Comparison of ENCODE assay signal across 23 mouse cellular contexts in the genomic region with DNA sequence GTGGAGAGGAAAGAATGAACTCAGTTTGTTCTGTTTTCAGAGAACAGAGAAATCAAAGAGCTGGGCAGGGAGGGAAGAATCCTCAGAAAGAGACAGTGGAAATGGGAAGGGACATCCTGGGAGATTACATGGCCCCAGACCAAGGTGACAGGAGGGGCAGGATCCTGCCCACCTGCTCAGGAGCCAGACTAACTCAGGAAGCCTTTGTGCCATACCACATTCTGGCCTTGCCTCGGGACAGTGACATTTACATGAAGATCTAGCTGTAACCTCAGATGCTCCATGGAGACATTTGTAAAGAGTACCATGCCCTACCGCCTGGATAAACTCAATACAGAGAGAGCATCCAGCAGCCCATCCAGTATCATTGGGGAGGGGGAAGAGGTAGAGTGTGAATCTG.
DNase-seq lines count a peak whose midpoint lies in the region; ATAC-seq and TF ChIP-seq lines count a peak whose summit lies in the region.
"Had no signal": no experiment of that assay in that cellular context is flagged by ENCODE, and none has a peak within 500 bp of the region (broad histone marks: within the 10 kb centered on the region; RNA-seq: fewer than 3 reads in every experiment).

No protein-coding gene starts in this region.

- peaks cover 2% of the 10 kb centered on the region; the same call in 1 of the 2 replicates for H3K36me3 ChIP-seq in testis, adult 2 months (ENCODE audit: control insufficient read depth, insufficient read depth, low read length)
- H3K36me3 ChIP-seq in forebrain, postnatal 0 days (ENCODE audit: insufficient read depth), result peaks cover 18% of the 10 kb centered on the region
- H3K36me3 ChIP-seq: embryonic facial prominence, embryonic 12.5 days; embryonic facial prominence, embryonic 15.5 days; heart, embryonic 12.5 days; heart, embryonic 15.5 days; hindbrain, embryonic 10.5 days had no signal

- H3K27me3 ChIP-seq in testis, adult 2 months (ENCODE audit: control insufficient read depth, insufficient read depth, low read length), result no peaks in the 10 kb centered on the region
- no peaks in the 10 kb centered on the region for H3K27me3 ChIP-seq in forebrain, postnatal 0 days (ENCODE audit: insufficient read depth, low read length)
- H3K27me3 ChIP-seq: CH12.LX; embryonic facial prominence, embryonic 12.5 days; embryonic facial prominence, embryonic 15.5 days; heart, embryonic 12.5 days; heart, embryonic 15.5 days had no signal

- peak overlapping the region; percentile 10 for H3K4me3 ChIP-seq in testis, adult 2 months (ENCODE audit: control insufficient read depth, low read depth, low read length)
- H3K4me3 ChIP-seq in forebrain, postnatal 0 days (ENCODE audit: low read depth, low read length), result no peak overlapping the region
- H3K4me3 ChIP-seq: embryonic facial prominence, embryonic 12.5 days; embryonic facial prominence, embryonic 15.5 days; heart, embryonic 12.5 days; heart, embryonic 15.5 days; hindbrain, embryonic 10.5 days had no signal

- peaks cover 11% of the 10 kb centered on the region for H3K4me1 ChIP-seq in testis, adult 2 months (ENCODE audit: control insufficient read depth, insufficient read depth, low read length)
- peaks cover 25% of the 10 kb centered on the region for H3K4me1 ChIP-seq in forebrain, postnatal 0 days (ENCODE audit: insufficient read depth)
- H3K4me1 ChIP-seq: embryonic facial prominence, embryonic 12.5 days had no signal

- H3K9me3 ChIP-seq in forebrain, postnatal 0 days (ENCODE audit: low read length), result no peaks in the 10 kb centered on the region
- H3K9me3 ChIP-seq: embryonic facial prominence, embryonic 12.5 days; embryonic facial prominence, embryonic 15.5 days; heart, embryonic 12.5 days; heart, embryonic 15.5 days; hindbrain, embryonic 10.5 days had no signal

- no peak overlapping the region for H3K4me2 ChIP-seq in forebrain, postnatal 0 days (ENCODE audit: low read depth)
- H3K4me2 ChIP-seq: embryonic facial prominence, embryonic 12.5 days; embryonic facial prominence, embryonic 15.5 days; heart, embryonic 12.5 days; heart, embryonic 15.5 days; hindbrain, embryonic 14.5 days had no signal

- no peak for TF ChIP-seq CTCF in testis, adult 2 months (IDR thresholded peaks at IDR 0.05; ENCODE audit: control insufficient read depth, insufficient read depth, insufficient replicate concordance, low read depth, low read length)
- TF ChIP-seq CTCF in forebrain, postnatal 0 days (IDR thresholded peaks at IDR 0.05; ENCODE audit: low read depth), result no peak

- no peak overlapping the region for H3K27ac ChIP-seq in testis, adult 2 months (ENCODE audit: control insufficient read depth, insufficient read depth, low read depth, low read length)
- H3K27ac ChIP-seq in forebrain, postnatal 0 days (ENCODE audit: low read depth, low read length), result no peak overlapping the region
- H3K27ac ChIP-seq: embryonic facial prominence, embryonic 12.5 days; embryonic facial prominence, embryonic 15.5 days; heart, embryonic 15.5 days; hindbrain, embryonic 10.5 days; hindbrain, embryonic 14.5 days had no signal

- ATAC-seq in forebrain, postnatal 0 days, result no peak
- ATAC-seq: forebrain, embryonic 14.5 days; intestine, postnatal 0 days had no signal

- peak; percentile 62 for DNase-seq in cerebellum, adult 9-10 months
- DNase-seq in cerebellum, postnatal 4 days (ENCODE audit: low spot score in 2 of 2), result no peak
- DNase-seq in cerebellum, postnatal 14 days, result peak; percentile 63 to 74
- DNase-seq in cerebellum, adult 11-12 months, result no peak
- no peak for DNase-seq in testis, postnatal 14 days (ENCODE audit: low spot score)
- DNase-seq in forebrain, postnatal 0 days, result no peak
- DNase-seq: adrenal gland, adult 2 months; adrenal gland, postnatal 14 days; B cell, adult 2 months; gastrocnemius, postnatal 25 days; heart, adult 18-20 months; heart, postnatal 10 days; heart, postnatal 36 days had no signal

- H3K9ac ChIP-seq in forebrain, postnatal 0 days, result no peak overlapping the region
- H3K9ac ChIP-seq: embryonic facial prominence, embryonic 12.5 days; embryonic facial prominence, embryonic 15.5 days; heart, embryonic 12.5 days; heart, embryonic 15.5 days; hindbrain, embryonic 14.5 days had no signal

- WGBS in forebrain, postnatal 0 days, result 79% methylated on average over 2 of the region's 2 CpGs

- no peak for TF ChIP-seq POLR2A in testis, adult 2 months (IDR thresholded peaks at IDR 0.05; ENCODE audit: control insufficient read depth, low read depth, low read length)

Comparison
In these comparisons a context has a peak if more than half of its experiments do, and no peak if none do; other contexts are left out.
1. DNase-seq: peak in cerebellum, adult 9-10 months (single experiment) and cerebellum, postnatal 14 days (2 of 2); none in cerebellum, postnatal 4 days (0 of 2), cerebellum, adult 11-12 months (single experiment), testis, postnatal 14 days (single experiment) and forebrain, postnatal 0 days (single experiment).